Mouse (Mus musculus) cerebellum, postnatal 36 days (tissue): Measurements from ENCODE around the gene Gspt1.
"Not testable (repeated sequence)": the region's sequence is repeated elsewhere in the genome, so short reads cannot be mapped to it uniquely, and the experiment has no call there.

Experiments used
- DNase-seq, 2 experiments: peaks; one replicate each; pipeline ENCODE4 v3.0.0; 2021 to 2022; ENCODE audit warnings: mixed read lengths in 2 of 2

Gspt1 gene

GRCm38 (mm10) chr16:11253898-11254722 lies at the start of gene Gspt1:
Gene Gspt1, minus strand, starts transcription at chr16:11254325.
- DNase-seq = peak; percentile 98 to 99

DNA sequence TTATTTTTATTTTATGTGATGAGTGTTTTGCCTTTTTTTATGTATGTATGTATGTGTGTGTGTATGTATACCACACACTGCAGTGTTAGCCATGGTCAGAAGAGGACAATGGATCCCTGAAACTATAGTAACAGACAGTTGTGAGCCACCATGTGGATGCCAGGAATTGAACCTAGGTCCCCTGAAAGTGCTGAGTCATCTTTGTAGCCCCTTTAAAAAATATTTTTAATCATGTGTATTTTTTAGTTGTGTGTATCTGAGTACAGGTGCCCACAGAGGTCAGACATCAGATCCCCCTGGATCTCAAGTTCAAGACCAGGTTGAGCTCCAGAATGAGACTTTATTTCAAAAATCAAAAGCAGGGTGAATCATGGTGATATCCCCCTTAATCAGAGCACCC lies 49.6 kb upstream of the Gspt1 start:
- no peak for DNase-seq

DNA sequence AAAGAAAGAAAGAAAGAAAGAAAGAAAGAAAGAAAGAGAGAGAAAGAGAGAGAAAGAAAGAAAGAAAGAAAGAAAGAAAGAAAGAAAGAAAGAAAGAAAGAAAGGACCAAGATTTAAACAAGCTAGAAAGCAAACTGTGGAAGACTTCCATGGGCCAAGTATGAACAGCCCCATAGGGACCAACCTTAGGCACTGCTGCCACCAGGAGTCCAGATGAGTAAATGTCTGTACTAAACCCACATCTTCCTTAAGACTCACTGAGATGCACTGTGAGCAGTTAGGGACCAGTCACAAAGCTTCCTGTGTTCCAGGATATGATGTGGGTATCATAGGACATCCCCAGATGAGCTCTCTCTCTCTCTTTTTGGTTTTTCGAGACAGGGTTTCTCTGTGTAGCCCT lies 43.6 kb upstream of the Gspt1 start:
- DNase-seq = not testable (repeated sequence)

DNA sequence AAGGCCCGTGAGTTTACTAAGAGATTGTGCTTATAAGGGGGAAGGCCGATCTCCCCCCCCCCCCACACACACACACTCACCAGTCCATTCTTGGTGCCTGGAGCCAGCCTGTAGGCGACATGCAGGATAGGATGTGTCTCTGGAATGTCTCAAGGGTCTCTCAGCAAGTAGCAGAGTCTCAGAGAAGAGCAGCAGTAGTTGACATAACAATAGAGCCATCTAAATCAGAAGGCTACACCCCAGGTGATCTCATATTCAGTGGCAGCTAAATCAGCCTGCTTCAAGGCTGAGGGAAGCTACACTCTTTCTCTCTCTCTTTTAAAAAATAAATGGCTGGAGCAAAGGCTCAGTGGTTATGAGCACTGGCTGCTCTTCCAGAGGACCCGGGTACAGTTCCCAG lies 41.5 kb upstream of the Gspt1 start:
- DNase-seq = not testable (repeated sequence)

- not testable (repeated sequence) for DNase-seq
Observed at GRCm38 (mm10) chr16:11288873-11289272, 34.7 kb upstream of the Gspt1 start.

- no peak for DNase-seq
Observed at GRCm38 (mm10) chr16:11285949-11286348, 31.8 kb upstream of the Gspt1 start.

GRCm38 (mm10) chr16:11284881-11285280 lies 30.8 kb upstream of the Gspt1 start:
- no peak for DNase-seq

DNA sequence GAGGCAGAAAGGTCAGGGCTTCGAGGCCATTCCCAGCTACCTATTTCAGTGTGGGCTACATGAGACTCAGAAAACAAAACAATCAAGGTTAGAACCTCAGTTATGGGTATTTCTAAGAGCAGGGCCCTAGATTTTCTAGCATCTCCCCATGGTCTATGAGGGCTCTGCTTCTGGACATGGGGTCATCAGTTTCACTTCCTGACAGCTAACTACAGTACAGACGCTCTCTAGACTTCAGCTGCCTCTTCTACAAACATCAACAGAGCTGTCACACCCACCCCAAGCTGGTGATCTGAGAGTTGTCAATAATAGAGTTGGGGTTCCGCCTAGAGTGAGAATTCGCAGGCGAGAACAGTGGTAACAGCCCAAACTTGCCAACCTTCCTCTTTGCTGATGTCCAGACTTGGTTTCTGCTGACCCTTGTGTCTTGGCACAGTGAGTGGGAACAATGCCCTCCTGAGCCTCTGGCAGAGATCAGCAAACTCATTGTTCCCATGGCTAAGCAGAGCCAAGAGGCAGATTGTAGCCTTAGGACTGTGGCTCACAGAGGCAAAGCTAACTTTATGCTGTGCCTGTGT lies 28.6 kb upstream of the Gspt1 start:
- no peak for DNase-seq

- no peak for DNase-seq
Observed at GRCm38 (mm10) chr16:11278778-11279177, 24.7 kb upstream of the Gspt1 start.

GRCm38 (mm10) chr16:11276888-11277287 lies 22.8 kb upstream of the Gspt1 start:
- DNase-seq = no peak

DNA sequence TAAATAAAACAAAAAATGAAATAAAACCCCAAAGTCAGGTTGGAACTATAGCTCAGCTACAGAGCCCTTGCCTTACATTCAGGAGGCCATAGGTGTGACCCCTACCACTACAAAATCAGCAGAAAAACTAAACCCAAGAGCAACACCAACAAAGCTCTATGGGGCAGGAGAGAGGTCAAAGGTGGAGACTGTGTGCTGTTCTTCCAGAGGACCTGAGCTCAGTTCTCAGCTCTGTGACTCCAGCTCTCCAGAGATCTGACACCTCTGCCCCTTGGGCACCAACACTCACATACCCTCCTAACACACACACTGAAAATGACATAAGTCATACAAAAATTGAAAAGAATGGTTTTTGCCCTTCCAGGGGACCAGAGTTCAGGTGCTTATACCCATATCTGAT lies 16.9 kb upstream of the Gspt1 start:
- DNase-seq = no peak

DNA sequence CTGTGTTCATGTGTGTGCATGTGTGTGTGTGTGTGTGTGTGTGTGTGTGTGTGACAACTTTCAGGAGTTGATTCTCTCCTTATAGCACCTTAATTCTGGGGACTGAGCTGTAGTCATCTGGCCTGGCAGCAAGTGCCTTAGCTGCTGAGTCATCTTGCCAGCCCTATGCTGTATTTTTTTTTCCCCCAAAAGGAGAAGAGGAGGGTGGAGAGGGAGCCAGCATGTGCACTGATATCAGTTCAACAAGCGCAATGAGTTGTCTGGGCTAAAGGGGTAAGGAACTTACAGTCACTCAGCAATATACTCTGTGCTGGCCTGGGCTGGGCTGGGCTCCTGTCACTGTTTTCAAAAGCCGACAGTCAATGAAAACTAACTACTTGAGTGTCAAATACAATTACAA lies 16.5 kb upstream of the Gspt1 start:
- DNase-seq = no peak

- no peak for DNase-seq
Observed at GRCm38 (mm10) chr16:11269808-11270207, 15.7 kb upstream of the Gspt1 start.

- no peak for DNase-seq
Observed at GRCm38 (mm10) chr16:11266556-11266955, 12.4 kb upstream of the Gspt1 start.

- DNase-seq = no peak
Observed at GRCm38 (mm10) chr16:11263266-11263665, 9.1 kb upstream of the Gspt1 start.

DNA sequence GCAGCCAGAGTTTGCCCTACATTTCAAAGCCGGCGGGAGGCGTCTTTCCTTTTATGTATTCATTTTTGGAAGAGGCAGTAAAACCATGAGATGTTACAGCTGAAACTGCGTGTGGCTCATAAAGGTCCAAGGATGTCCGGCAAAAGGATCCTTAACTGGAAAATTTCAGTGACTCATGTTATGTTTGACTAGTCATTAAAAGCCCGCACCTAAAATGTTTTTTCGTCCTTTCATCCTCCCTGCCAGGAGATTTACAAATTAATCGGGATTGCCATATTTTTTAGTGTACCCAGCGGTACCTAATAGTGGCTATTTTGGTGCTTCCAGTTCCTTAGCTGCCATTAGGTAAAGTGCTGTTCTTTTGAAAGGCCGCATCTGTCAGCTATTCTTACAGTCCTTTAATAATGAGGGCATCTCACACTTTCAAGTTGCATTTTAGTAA lies 619 bp upstream of the Gspt1 start:
- no peak for DNase-seq

DNA sequence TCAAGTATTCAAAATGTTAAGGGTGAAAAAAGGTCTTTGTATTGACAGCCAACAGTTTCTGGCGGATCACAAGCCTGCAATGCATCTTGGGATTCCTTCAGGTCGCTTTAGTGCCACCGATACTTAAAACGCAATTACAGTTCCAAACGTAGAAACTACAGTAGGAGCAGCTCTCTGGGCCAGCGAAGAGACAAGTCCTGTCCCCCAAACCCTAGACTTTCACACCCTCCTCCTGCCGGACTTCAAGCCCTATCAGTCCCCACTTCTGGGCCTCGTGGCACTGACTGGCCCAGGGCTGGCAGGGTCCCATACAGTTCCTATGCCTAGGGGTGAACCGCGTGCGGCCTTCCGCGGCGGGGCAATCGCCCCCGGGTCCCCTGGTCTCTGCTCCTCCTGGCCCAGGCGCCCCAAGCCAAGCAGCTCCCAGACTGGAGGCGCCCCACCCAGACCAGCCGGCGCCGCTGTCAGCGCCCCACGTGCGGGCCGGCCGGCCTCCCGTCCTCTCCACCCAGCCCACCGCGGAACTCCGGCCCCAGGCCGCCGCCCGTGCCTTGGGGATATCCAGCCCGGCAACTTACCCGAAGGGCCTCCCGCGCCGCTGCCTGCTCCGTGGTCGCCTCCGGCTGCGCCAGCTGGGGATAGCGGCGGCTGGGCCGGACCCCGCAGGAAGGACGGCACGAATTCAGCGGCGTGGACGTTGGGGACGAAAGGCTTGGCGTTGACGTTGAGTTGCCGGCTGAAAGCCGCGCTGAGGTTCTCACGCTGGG lies 877 bp downstream of the Gspt1 start:
- DNase-seq = peak; percentile 29 to 37

DNA sequence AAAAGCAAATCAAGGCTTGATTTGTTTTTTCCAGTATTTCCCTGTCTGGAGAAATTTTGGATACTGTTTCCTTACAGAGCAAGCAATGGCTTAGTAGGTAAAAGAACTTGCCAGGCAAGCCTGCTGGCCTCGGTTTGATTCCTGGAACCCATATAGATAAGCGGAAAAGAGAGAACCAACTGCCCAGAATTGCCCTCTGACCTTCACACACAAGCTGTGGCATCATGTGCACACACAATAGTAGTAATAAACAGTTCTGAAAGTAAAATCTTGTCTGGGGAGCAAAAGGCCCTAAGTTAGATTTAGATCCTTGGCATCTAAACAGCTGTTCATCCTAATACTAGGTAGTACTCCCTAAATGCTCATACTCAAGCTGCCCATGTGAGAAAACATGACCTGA lies 6.3 kb downstream of the Gspt1 start:
- no peak for DNase-seq

GRCm38 (mm10) chr16:11245767-11246166 lies 8.4 kb downstream of the Gspt1 start:
- no peak for DNase-seq

DNA sequence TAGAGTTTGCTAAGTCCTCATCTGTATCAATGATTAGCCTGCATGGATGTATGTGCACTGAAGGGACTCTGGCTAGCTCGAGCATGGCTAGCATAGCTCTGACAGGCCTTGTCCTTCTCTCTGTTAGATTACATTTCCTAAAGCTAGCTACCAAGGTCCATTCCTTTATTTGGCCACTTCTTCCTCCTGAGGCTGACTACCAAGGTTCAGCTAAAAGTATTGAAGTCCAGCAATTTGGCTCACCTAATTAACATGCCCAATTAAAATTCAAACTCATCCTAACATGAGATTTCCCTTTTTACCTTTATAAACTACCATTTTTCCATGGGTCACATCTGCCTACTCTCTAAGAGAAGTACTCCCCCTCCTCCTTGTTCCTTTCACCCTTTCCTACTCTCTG lies 11.7 kb downstream of the Gspt1 start:
- no peak for DNase-seq

GRCm38 (mm10) chr16:11217801-11218200 lies 36.3 kb downstream of the Gspt1 start:
- no peak for DNase-seq

GRCm38 (mm10) chr16:11203600-11204390 lies 50.3 kb downstream of the Gspt1 start:
- DNase-seq = no peak
